Mouse (Mus musculus) liver, postnatal 0 days (tissue): ENCODE measurements at regions not wholly inside any gene's neighbourhood (a gene's known extent, or its start where the extent isn't known, plus 50 kb on each side); places are given as distances from the start of the nearest gene placed in this dataset.

Experiments
- CTCF ChIP-seq: sonication (generic); IDR thresholded peaks from 2 replicates; pipeline ENCODE4 v1.5.1; 2016; ENCODE audit warnings: antibody characterized with exemption, low read depth
- EP300 ChIP-seq: IDR thresholded peaks from 2 replicates; pipeline ENCODE4 v1.6.1; 2016; ENCODE audit warnings: antibody characterized with exemption, low read depth, mild to moderate bottlenecking

- TF ChIP-seq CTCF (no peak), EP300 (no peak)
Observed at GRCm38 (mm10) chr3:65001131-65001530, 108.1 kb upstream of the Kcnab1 start.
